Mouse (Mus musculus) cerebellum, postnatal 10 days (tissue): ENCODE measurements around the gene Nmb.
"Not testable (repeated sequence)": the region's sequence is repeated elsewhere in the genome, so short reads cannot be mapped to it uniquely, and the experiment has no call there.

Source experiments
- DNase-seq, 2 experiments: peaks; one replicate each; pipeline ENCODE4 v3.0.0; 2021; ENCODE audit warnings: mixed read lengths in 2 of 2

Nmb gene

GRCm38 (mm10) chr7:80904921-80905515 lies at the start of gene Nmb:
Gene Nmb, minus strand, starts transcription at chr7:80905076.
- DNase-seq, result peak; percentile 82 to 87

DNA sequence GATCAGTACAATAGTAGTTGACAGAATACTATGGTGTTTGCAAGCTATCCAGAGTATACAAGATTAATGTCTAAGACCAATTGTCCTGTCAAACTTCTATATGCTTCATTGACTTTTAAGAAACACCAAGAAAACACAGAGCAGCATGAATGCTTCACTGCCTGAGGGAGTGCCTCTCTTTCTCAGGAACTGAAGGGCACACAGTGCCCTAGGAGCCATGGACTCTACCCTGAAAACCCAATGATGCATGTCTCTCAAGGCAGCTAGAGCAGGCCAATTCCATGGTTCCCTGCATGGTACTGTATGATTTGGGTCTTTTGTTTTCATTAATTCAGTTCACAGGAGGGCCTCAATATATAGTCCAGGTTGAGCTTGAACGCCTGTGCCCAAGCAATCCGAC lies 49.4 kb upstream of the Nmb start:
- no peak for DNase-seq

GRCm38 (mm10) chr7:80952140-80952539 lies 47.3 kb upstream of the Nmb start:
- no peak for DNase-seq

DNA sequence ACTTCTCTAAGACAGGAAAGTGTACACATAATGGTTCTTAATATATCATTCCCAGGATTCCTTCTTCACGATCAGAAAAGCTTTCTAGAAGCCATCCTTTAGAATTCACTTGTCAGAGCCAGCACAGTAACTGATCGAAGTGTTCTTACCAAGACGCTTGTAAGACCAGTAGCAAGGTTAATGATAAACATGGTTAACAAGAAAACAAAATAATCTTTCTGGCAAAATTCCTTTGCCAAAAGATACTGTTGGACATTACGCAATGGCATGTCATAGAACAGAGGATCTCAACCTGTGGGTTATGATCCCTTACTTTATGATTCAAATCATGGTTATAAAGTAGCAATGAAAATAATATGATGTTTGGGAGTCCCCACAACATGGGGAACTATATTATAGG lies 46.6 kb upstream of the Nmb start:
- DNase-seq, result no peak

GRCm38 (mm10) chr7:80947445-80948350 lies 42.8 kb upstream of the Nmb start, which contains the start of gene Sec11a:
Gene Sec11a, minus strand, starts transcription at chr7:80947780.
- peak; percentile 96 to 97 for DNase-seq

DNA sequence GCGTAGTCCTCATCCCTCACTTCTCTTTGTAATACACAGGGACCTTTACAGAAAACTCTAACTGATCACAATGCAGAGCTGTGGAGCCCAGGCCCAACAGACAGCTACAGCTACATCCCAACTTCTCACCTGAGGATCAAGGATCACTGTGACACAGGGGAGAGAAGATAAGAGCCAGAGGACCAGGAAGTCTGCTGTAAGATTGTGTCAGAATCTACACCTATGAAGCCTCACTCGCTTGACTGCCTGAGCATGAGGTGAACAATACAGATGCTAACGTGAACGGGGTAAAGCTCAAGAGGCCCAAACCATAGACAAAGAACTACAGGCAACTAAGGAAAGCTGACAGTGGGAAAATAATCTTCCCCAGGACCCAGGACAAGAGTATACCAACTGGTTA lies 34.9 kb upstream of the Nmb start:
- DNase-seq, result no peak

DNA sequence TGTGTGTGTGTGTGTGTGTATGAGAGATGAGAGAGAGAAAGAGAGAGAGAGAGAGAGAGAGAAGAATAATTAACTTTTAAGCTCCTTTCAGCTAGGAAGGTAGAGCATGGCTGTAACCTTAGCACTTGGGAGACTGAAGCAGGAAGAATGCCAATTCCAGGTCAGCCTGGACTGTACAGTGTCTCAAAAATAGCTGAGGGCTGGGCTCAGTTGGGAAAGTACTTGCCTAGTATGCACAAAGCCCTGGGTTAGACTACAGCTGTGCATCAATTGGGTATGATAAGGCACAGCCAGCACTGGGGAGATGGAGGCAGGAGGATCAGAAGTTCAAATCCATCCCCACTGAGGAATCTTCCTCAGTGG lies 32.4 kb upstream of the Nmb start:
- not testable (repeated sequence) for DNase-seq

GRCm38 (mm10) chr7:80936617-80937303 lies 31.9 kb upstream of the Nmb start:
- DNase-seq, result not testable (repeated sequence)

GRCm38 (mm10) chr7:80935834-80936233 lies 31.0 kb upstream of the Nmb start:
- DNase-seq, result no peak

GRCm38 (mm10) chr7:80932777-80933176 lies 27.9 kb upstream of the Nmb start:
- no peak for DNase-seq

GRCm38 (mm10) chr7:80931618-80932207 lies 26.8 kb upstream of the Nmb start:
- DNase-seq, result peak in 1 of 2 experiments; percentile 23

GRCm38 (mm10) chr7:80923165-80923564 lies 18.3 kb upstream of the Nmb start:
- DNase-seq, result no peak

DNA sequence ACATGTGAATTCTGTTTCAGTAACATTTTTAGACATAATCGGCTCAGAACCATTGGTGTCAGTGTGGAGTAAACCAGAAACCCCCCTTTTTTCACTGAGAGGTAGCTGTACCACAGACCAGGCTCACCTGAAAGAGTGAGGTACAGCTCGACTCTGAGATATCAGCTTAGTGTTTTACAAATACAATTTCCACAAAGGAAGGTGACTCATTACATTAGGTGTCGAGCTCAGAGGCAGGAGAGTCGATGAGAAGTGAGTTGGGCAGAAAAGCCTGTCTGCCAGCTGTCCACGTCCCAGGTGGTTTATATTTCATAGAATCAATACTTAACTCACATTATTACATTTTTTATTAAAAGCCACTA lies 14.8 kb upstream of the Nmb start:
- no peak for DNase-seq

GRCm38 (mm10) chr7:80918982-80919646 lies 14.2 kb upstream of the Nmb start:
- no peak for DNase-seq

- peak in 1 of 2 experiments; percentile 11 for DNase-seq
Observed at GRCm38 (mm10) chr7:80917916-80918465, 13.1 kb upstream of the Nmb start.

DNA sequence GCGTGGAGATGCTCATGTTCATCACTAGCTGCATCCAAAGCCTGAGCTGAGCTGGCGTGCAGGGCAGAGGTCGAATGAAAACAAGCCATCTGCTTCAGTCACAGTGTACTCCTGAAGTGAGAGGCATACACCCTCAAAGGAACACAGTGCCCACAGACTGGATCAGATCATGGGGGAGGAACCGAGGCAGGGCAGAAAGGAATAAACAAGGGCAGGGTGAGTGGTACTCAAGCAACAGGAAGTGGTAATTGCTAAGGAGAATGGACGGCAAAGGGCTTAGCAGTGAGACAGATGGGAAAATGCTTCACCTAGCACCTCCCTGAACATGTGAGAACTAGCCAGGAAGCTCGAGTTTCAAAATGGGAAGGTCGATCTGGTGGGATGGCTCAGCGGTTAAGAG lies 7.6 kb upstream of the Nmb start:
- no peak for DNase-seq

DNA sequence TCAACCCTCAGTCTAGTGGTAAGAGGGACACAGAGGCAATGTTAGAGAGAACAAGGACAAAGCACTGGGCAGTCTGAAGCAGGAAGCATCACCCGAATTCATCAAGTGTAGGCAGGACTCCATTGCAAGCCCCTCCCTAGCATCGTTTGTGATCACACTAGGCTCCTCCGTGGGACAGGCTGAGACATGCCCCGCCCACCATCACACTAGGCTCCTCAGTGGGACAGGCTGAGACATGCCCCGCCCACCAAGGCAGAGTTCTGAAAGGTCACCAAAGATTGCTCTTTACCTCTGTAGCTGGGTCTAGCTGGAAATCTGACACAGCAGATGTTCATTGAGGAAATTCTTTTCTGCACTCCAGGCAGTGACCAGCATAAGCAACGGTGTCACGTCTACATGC lies 6.2 kb upstream of the Nmb start:
- no peak for DNase-seq

GRCm38 (mm10) chr7:80903625-80904422 lies 1.1 kb downstream of the Nmb start:
- DNase-seq, result no peak

DNA sequence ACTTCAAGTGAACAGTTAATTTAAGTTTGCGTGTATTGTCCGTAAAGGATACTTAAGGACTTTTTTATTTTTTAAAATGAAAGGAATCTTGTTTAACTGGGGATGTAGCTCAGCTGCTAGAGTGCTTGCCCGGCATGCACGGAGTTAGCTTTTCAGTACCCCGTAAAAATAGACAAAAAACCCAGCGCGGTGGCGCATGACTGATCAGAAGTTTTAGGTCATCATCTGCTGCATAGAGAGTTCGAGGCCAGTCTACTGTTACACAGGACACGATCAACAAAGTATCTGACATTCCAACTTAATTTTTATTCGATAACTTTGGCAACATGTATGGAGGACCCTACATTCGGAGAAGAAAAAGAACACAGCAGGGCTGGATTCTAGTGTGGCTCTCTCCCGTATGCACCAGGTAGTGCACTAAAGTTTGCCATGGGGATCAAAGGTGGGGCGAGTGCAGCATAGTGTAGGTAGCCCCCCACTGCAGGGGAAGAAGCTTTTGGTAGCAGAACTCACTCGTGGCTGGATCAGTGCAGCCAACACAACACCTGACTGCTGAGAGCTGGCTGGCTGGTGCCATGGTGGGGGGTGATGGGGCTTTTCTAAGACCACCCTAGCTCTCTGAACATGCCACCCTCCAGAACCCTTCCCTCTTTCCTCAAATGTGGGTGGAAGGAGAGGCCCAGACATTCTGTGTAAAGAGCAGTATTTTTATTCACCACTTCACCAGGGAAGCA lies 3.2 kb downstream of the Nmb start:
- DNase-seq, result peak in 1 of 2 experiments; percentile 39

DNA sequence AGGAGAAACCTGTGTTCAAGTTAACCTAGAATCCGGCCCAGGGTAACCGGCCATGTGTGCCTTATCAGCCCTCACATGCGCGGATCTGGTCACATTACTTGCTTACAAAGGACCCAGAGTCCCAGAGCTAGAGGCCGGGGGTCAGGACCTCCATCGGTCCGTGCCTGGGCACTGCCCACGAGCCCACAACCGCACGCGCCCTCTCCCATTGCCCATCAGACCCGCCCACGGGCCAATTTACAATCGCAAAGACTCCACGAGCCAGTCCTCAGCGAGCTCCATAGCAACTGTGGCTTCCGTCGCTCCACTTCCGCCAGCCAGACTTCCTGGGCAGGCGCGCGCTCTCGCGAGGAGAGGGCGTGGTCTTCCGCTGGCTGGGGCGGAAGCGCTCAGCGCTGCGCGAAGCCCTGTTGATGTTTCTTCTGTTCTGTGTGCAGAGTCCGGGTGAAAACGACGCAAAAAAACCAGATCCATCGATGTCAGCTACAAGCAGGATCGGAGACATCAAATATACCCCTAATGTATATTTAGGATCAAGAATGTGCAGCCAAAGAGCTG lies 3.9 kb downstream of the Nmb start, which contains the start of gene Wdr73:
TSS of gene Wdr73 (minus strand) at position 326 of the 558 bp plus-strand sequence.
- peak; percentile 91 to 94 for DNase-seq
